Mouse (Mus musculus) bone marrow, adult 2 months (tissue): ENCODE measurements around the gene Uspl1.

Source experiments
- CTCF ChIP-seq: fragments of 200-500 bp; IDR thresholded peaks from 2 replicates; pipeline ENCODE4 v1.5.1; 2011; ENCODE audit warnings: low read length, control low read depth; ENCODE audit not compliant: control insufficient read depth, insufficient read depth
- POLR2A ChIP-seq: fragments of 200-500 bp; IDR thresholded peaks from 2 replicates; pipeline ENCODE4 v1.6.1; 2011; ENCODE audit warnings: low read depth, mild to moderate bottlenecking, control low read depth, low read length, borderline replicate concordance; ENCODE audit not compliant: control insufficient read depth

GRCm38 (mm10) chr5:149261866-149262265 is 77.7 kb downstream of the Uspl1 start:
- TF ChIP-seq POLR2A = no peak
- TF ChIP-seq CTCF = peak; percentile 62
